Comparison of ENCODE assay signal across 13 mouse cellular contexts in the genomic region with DNA sequence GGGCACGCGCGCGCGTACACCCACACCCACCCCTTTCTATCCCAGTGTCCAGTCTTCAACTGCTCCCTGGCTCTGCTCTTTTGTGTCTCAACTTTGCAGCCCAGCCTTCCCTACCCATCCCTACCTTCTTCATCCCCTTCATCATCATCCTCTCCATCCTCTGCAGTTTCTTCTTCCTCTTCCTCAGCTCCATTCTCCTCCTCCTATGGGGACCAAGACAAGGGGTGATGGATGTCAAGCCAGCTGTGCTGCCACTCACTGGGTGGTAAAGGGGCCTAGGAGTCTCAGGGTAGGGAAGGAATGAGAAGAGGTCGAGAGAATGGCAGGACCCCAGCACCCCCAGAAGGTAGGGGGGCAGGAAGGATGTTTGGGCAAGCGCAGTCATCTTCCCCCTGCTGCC. TPM values are rescaled to one million over a fixed set of nuclear protein-coding genes. Genes with fewer than 3 reads are reported as not detected.
DNase-seq lines count a peak whose midpoint lies in the region; ATAC-seq and TF ChIP-seq lines count a peak whose summit lies in the region.
"Had no signal": no experiment of that assay in that cellular context is flagged by ENCODE, and none has a peak within 500 bp of the region (broad histone marks: within the 10 kb centered on the region; RNA-seq: fewer than 3 reads in every experiment).

No protein-coding gene starts in this region.

- peaks cover 14% of the 10 kb centered on the region for H3K36me3 ChIP-seq in heart, embryonic 11.5 days (ENCODE audit: control insufficient read depth, insufficient read depth, low read length)
- H3K36me3 ChIP-seq in testis, adult 2 months (ENCODE audit: control insufficient read depth, insufficient read depth, low read length): no peaks in the 10 kb centered on the region
- peaks cover 30% of the 10 kb centered on the region for H3K36me3 ChIP-seq in limb, embryonic 10.5 days
- peaks cover 13% of the 10 kb centered on the region for H3K36me3 ChIP-seq in stomach, postnatal 0 days (ENCODE audit: control insufficient read depth, insufficient read depth, low read length)

- 83% methylated on average over 7 of the region's 7 CpGs for WGBS in heart, embryonic 11.5 days (ENCODE audit: insufficient replicate concordance)
- 79% methylated on average over 7 of the region's 7 CpGs for WGBS in limb, embryonic 10.5 days
- WGBS in stomach, postnatal 0 days: 80% methylated on average over 7 of the region's 7 CpGs

- no peak for TF ChIP-seq CTCF in testis, adult 2 months (IDR thresholded peaks at IDR 0.05; ENCODE audit: control insufficient read depth, insufficient read depth, insufficient replicate concordance, low read depth, low read length)
- TF ChIP-seq CTCF in stomach, postnatal 0 days (IDR thresholded peaks at IDR 0.05; ENCODE audit: low read depth): no peak

- H3K4me2 ChIP-seq in heart, embryonic 11.5 days: peak overlapping the region; percentile 90; the same call in 1 of the 2 replicates
- no peak overlapping the region for H3K4me2 ChIP-seq in stomach, postnatal 0 days (replicated peaks; ENCODE audit: low read depth)

- no peak overlapping the region for H3K4me3 ChIP-seq in heart, embryonic 11.5 days (ENCODE audit: low read depth, low read length)
- H3K4me3 ChIP-seq in testis, adult 2 months (ENCODE audit: control insufficient read depth, low read depth, low read length): peak overlapping the region; percentile 11
- peak overlapping the region; percentile 97; the same call in 1 of the 2 replicates for H3K4me3 ChIP-seq in limb, embryonic 10.5 days
- no peak overlapping the region for H3K4me3 ChIP-seq in stomach, postnatal 0 days (ENCODE audit: low read depth, low read length)
- H3K4me3 ChIP-seq: liver, embryonic 12.5 days had no signal

- no peak for TF ChIP-seq EP300 in stomach, postnatal 0 days (optimal IDR thresholded peaks at IDR 0.05)

- intact Hi-C loops in heart, postnatal 25 days (cut with DNase I): no loop called here

- H3K4me1 ChIP-seq in heart, embryonic 11.5 days (ENCODE audit: control insufficient read depth, insufficient read depth, low read length): peaks cover 47% of the 10 kb centered on the region
- peaks cover 30% of the 10 kb centered on the region for H3K4me1 ChIP-seq in testis, adult 2 months (ENCODE audit: control insufficient read depth, insufficient read depth, low read length)
- H3K4me1 ChIP-seq in limb, embryonic 10.5 days: peaks cover 76% of the 10 kb centered on the region
- peaks cover 18% of the 10 kb centered on the region for H3K4me1 ChIP-seq in stomach, postnatal 0 days (replicated peaks; ENCODE audit: control insufficient read depth, insufficient read depth)

- H3K9ac ChIP-seq in heart, embryonic 11.5 days (ENCODE audit: low read depth, low read length): 0 out of 2 replicates have a peak overlapping the region, but pooled peaks have one; percentile 16
- 0 out of 2 replicates have a peak overlapping the region, but pooled peaks have one; percentile 99 for H3K9ac ChIP-seq in stomach, postnatal 0 days (ENCODE audit: low read length)
- H3K9ac ChIP-seq: liver, embryonic 12.5 days had no signal

- ATAC-seq in heart, embryonic 11.5 days (replicated peaks; ENCODE audit: insufficient number of reproducible peaks, low FRiP score, low TSS enrichment): no peak
- ATAC-seq in stomach, postnatal 0 days (ENCODE audit: low FRiP score, low TSS enrichment): no peak
- ATAC-seq: liver, embryonic 12.5 days had no signal

- no peaks in the 10 kb centered on the region for H3K9me3 ChIP-seq in heart, embryonic 11.5 days (replicated peaks; ENCODE audit: control insufficient read depth, low read length)
- H3K9me3 ChIP-seq in limb, embryonic 10.5 days (replicated peaks): no peaks in the 10 kb centered on the region
- no peaks in the 10 kb centered on the region for H3K9me3 ChIP-seq in stomach, postnatal 0 days (ENCODE audit: control insufficient read depth, low read length)
- H3K9me3 ChIP-seq: embryonic facial prominence, embryonic 15.5 days; liver, embryonic 12.5 days had no signal

- H3K27ac ChIP-seq in heart, embryonic 11.5 days (ENCODE audit: low read depth, low read length): no peak overlapping the region
- H3K27ac ChIP-seq in testis, adult 2 months (ENCODE audit: control insufficient read depth, insufficient read depth, low read depth, low read length): no peak overlapping the region
- no peak overlapping the region for H3K27ac ChIP-seq in limb, embryonic 10.5 days
- no peak overlapping the region for H3K27ac ChIP-seq in stomach, postnatal 0 days (replicated peaks)
- H3K27ac ChIP-seq: liver, embryonic 12.5 days had no signal

- TF ChIP-seq POLR2A in testis, adult 2 months (IDR thresholded peaks at IDR 0.05; ENCODE audit: control insufficient read depth, low read depth, low read length): no peak

- peaks cover 13% of the 10 kb centered on the region for H3K27me3 ChIP-seq in heart, embryonic 11.5 days (ENCODE audit: control insufficient read depth, insufficient read depth, low read length)
- H3K27me3 ChIP-seq in testis, adult 2 months (ENCODE audit: control insufficient read depth, insufficient read depth, low read length): peaks cover 5% of the 10 kb centered on the region
- H3K27me3 ChIP-seq in limb, embryonic 10.5 days (ENCODE audit: low read depth, poor library complexity, severe bottlenecking): peaks cover 32% of the 10 kb centered on the region
- no peaks in the 10 kb centered on the region for H3K27me3 ChIP-seq in stomach, postnatal 0 days (ENCODE audit: control insufficient read depth, insufficient read depth, low read length)

- DNase-seq in heart, postnatal 25 days (ENCODE audit: low spot score): no peak
- DNase-seq in testis, postnatal 10 days (ENCODE audit: low spot score): no peak
- no peak for DNase-seq in limb, embryonic 10.5 days (ENCODE audit: low spot score)
- no peak for DNase-seq in stomach, postnatal 0 days (ENCODE audit: low spot score)
- no peak for DNase-seq in right cerebral cortex, postnatal 25 days
- no peak for DNase-seq in embryo, embryonic 10.5 days (ENCODE audit: low spot score)
- DNase-seq: B cell, adult 2 months; right cerebral cortex, postnatal 14 days; thymus, adult 2 months had no signal

RNA-seq across cellular contexts. Expression of a gene that starts 3.0 kb away (rescaled TPM):
- 1.1 and 1.3 TPM in 2 replicates for polyA plus RNA-seq in heart, embryonic 11.5 days (2014; fragmentation: Nextera tagmentation; extraction: Ambion mirVana)
- total RNA-seq in heart, postnatal 25 days (2021): under 1 TPM; 0.34 to 0.83 TPM
- polyA plus RNA-seq in testis, adult 2 months (2012; rRNA removed): 0.11 and 0.12 TPM in 2 replicates
- 0.88 and 1.6 TPM in 2 replicates for polyA plus RNA-seq in limb, embryonic 10.5 days (2016; fragmentation: Nextera tagmentation; extraction: Ambion mirVana)
- 0.93 and 1.4 TPM in 2 replicates for polyA plus RNA-seq in stomach, postnatal 0 days (2015; fragmentation: Nextera tagmentation; extraction: Ambion mirVana)

RNA-seq across cellular contexts. Expression of a gene that starts 5.4 kb away (rescaled TPM):
- polyA plus RNA-seq in heart, embryonic 11.5 days (2014; fragmentation: Nextera tagmentation; extraction: Ambion mirVana): 138 and 158 TPM in 2 replicates
- total RNA-seq in heart, postnatal 25 days (2021): 100 to 1,000 TPM; 235 to 245 TPM
- polyA plus RNA-seq in testis, adult 2 months (2012; rRNA removed): 142 and 168 TPM in 2 replicates
- polyA plus RNA-seq in limb, embryonic 10.5 days (2016; fragmentation: Nextera tagmentation; extraction: Ambion mirVana): 144 and 208 TPM in 2 replicates
- 260 and 276 TPM in 2 replicates for polyA plus RNA-seq in stomach, postnatal 0 days (2015; fragmentation: Nextera tagmentation; extraction: Ambion mirVana)

RNA-seq across cellular contexts. Expression of a gene that starts 16.7 kb away (rescaled TPM):
- 326 and 347 TPM in 2 replicates for polyA plus RNA-seq in heart, embryonic 11.5 days (2014; fragmentation: Nextera tagmentation; extraction: Ambion mirVana)
- total RNA-seq in heart, postnatal 25 days (2021): 100 to 1,000 TPM; 205 to 207 TPM
- 75.4 and 76.5 TPM in 2 replicates for polyA plus RNA-seq in testis, adult 2 months (2012; rRNA removed)
- polyA plus RNA-seq in limb, embryonic 10.5 days (2016; fragmentation: Nextera tagmentation; extraction: Ambion mirVana): 428 and 433 TPM in 2 replicates
- polyA plus RNA-seq in stomach, postnatal 0 days (2015; fragmentation: Nextera tagmentation; extraction: Ambion mirVana): 312 and 330 TPM in 2 replicates

RNA-seq across cellular contexts. Expression of a gene that starts 26.5 kb away (rescaled TPM):
- polyA plus RNA-seq in heart, embryonic 11.5 days (2014; fragmentation: Nextera tagmentation; extraction: Ambion mirVana): not detected in 2 replicates
- total RNA-seq in heart, postnatal 25 days (2021): 1 to 10 TPM in 1 of 2 experiments, under 1 TPM in 1; 0.73 to 1.3 TPM
- polyA plus RNA-seq in testis, adult 2 months (2012; rRNA removed): 0.53 and 0.67 TPM in 2 replicates
- polyA plus RNA-seq in limb, embryonic 10.5 days (2016; fragmentation: Nextera tagmentation; extraction: Ambion mirVana): not detected in 2 replicates
- 0.45 and 0.65 TPM in 2 replicates for polyA plus RNA-seq in stomach, postnatal 0 days (2015; fragmentation: Nextera tagmentation; extraction: Ambion mirVana)

RNA-seq across cellular contexts. Expression of a gene that starts 50.7 kb away (rescaled TPM):
- 0.69 and 0.80 TPM in 2 replicates for polyA plus RNA-seq in heart, embryonic 11.5 days (2014; fragmentation: Nextera tagmentation; extraction: Ambion mirVana)
- total RNA-seq in heart, postnatal 25 days (2021): 1 to 10 TPM in 1 of 2 experiments, under 1 TPM in 1; 0.62 to 1.0 TPM
- 9.0 and 9.6 TPM in 2 replicates for polyA plus RNA-seq in testis, adult 2 months (2012; rRNA removed)
- polyA plus RNA-seq in limb, embryonic 10.5 days (2016; fragmentation: Nextera tagmentation; extraction: Ambion mirVana): 0.59 and 1.2 TPM in 2 replicates
- 0.45 and 0.87 TPM in 2 replicates for polyA plus RNA-seq in stomach, postnatal 0 days (2015; fragmentation: Nextera tagmentation; extraction: Ambion mirVana)

Comparison
In these comparisons a context has a peak if more than half of its experiments do, and no peak if none do; other contexts are left out.
1. H3K4me3 ChIP-seq: peak in testis, adult 2 months (single experiment) and limb, embryonic 10.5 days (single experiment); none in heart, embryonic 11.5 days (single experiment) and stomach, postnatal 0 days (single experiment).